Mouse (Mus musculus) neural tube, embryonic 11.5 days (tissue): ENCODE results near the gene Fsip1. TPM values are rescaled to one million over a fixed set of nuclear protein-coding genes. Genes with fewer than 3 reads are reported as not detected.

Experiments
- ATAC-seq: fragments of 200-750 bp; cut with Nextera tagmentation; 2 replicates; pipeline ENCODE4 v1.8.0; 2017; ENCODE audit warnings: moderate number of reproducible peaks, mild to moderate bottlenecking, moderate TSS enrichment, moderate library complexity; ENCODE audit not compliant: insufficient read depth, low FRiP score, low TSS enrichment
- DNase-seq: peaks from one replicate; pipeline ENCODE4 v3.0.0-alpha.2; 2015; ENCODE audit warnings: low spot score
- H3K27ac ChIP-seq: fragments of 300-500 bp; sonication (generic); 2 replicates; pipeline ENCODE4 v1.5.1; 2014; ENCODE audit warnings: low read depth, mild to moderate bottlenecking, low read length
- H3K27me3 ChIP-seq: fragments of 300-500 bp; sonication (generic); 2 replicates; pipeline ENCODE4 v1.6.1; 2014; ENCODE audit warnings: mild to moderate bottlenecking, low read length, mixed read lengths; ENCODE audit not compliant: control insufficient read depth, insufficient read depth
- H3K36me3 ChIP-seq: fragments of 300-500 bp; sonication (generic); 2 replicates; pipeline ENCODE4 v1.6.1; 2014; ENCODE audit warnings: mild to moderate bottlenecking, low read length, moderate library complexity, mixed read lengths; ENCODE audit not compliant: control insufficient read depth, insufficient read depth
- H3K4me1 ChIP-seq: fragments of 300-500 bp; sonication (generic); 2 replicates; pipeline ENCODE4 v1.6.1; 2014; ENCODE audit warnings: low read length, mixed read lengths; ENCODE audit not compliant: control insufficient read depth, insufficient read depth
- H3K4me2 ChIP-seq: fragments of 300-500 bp; sonication (generic); 2 replicates; pipeline ENCODE4 v1.6.1; 2014; ENCODE audit warnings: low read depth, mild to moderate bottlenecking, moderate library complexity
- H3K4me3 ChIP-seq: fragments of 300-500 bp; sonication (generic); 2 replicates; pipeline ENCODE4 v1.5.1; 2014; ENCODE audit warnings: low read depth, low read length
- H3K9ac ChIP-seq: fragments of 300-500 bp; sonication (generic); 2 replicates; pipeline ENCODE4 v1.6.1; 2014; ENCODE audit warnings: mild to moderate bottlenecking, low read length
- H3K9me3 ChIP-seq: fragments of 300-500 bp; sonication (generic); 2 replicates; pipeline ENCODE4 v1.6.1; 2016; ENCODE audit warnings: low read length; ENCODE audit not compliant: control insufficient read depth
- WGBS: fragments of 180-500 bp; shearing (Covaris S2); extraction: QIAGEN DNeasy Blood & Tissue Kit; methylation state at CpG from one replicate; pipeline ENCODE4 v1.1.7; 2014; 5-methylcytosine and 5-hydroxymethylcytosine counted together
- polyA plus RNA-seq: library from polyadenylated mRNA; unstranded; fragments of >200 nt; fragmentation: Nextera tagmentation; extraction: Ambion mirVana; gene quantifications from 2 replicates; pipeline ENCODE4 v1.2.1, GENCODE M21; 2014

The Fsip1 gene
- polyA plus RNA-seq, 1 experiment from 2014 or later = 2.6 TPM

DNA sequence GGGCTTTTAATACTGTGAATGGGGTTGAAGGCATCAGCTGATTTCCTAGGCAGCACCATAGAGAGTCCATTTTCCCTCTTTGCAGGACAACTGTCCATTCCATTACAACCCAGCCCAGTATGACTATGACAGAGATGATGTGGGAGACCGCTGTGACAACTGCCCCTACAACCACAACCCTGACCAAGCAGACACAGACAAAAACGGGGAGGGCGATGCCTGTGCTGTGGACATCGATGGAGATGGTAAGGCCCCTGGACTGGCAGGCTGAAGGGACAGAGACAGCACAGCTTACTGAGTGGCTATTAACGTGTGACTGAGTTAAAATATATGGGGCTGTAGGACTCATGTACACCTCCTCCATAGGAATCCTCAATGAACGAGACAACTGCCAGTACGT lies 136.0 kb downstream of the Fsip1 start:
- Histone ChIP-seq H3K9me3 (no peaks in the 10 kb centered on the region), H3K4me1 (no peaks in the 10 kb centered on the region), H3K27ac (no peak overlapping the region), H3K36me3 (no peaks in the 10 kb centered on the region; the same call in none of the 2 replicates), H3K27me3 (no peaks in the 10 kb centered on the region), H3K4me3 (no peak overlapping the region), H3K9ac (no peak overlapping the region), H3K4me2 (no peak overlapping the region)
- 90% methylated on average over 7 of the region's 7 CpGs for WGBS
- ATAC-seq (no peak), DNase-seq (no peak)

DNA sequence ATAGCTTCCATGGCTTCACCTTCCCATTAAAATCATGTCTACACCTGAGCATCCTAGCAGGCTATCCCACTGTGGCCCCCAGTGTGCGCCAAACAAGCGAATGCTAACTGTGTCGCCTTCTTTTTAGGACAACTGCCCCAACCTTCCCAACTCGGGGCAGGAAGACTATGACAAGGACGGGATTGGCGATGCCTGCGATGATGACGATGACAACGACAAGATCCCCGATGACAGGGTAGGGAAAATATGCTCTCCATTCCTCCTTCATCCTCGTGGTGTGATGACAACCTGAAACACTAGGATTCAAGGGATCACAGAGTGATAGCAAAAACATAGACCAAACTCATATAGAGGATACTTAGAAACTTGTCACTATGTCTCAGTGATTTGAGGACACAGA lies 136.7 kb downstream of the Fsip1 start:
- H3K9me3 ChIP-seq = no peaks in the 10 kb centered on the region
- H3K4me2 ChIP-seq = no peak overlapping the region
- no peak for ATAC-seq
- no peaks in the 10 kb centered on the region for H3K27me3 ChIP-seq
- H3K4me1 ChIP-seq = no peaks in the 10 kb centered on the region
- H3K27ac ChIP-seq = no peak overlapping the region
- H3K4me3 ChIP-seq = no peak overlapping the region
- no peak for DNase-seq
- H3K36me3 ChIP-seq = no peaks in the 10 kb centered on the region; the same call in none of the 2 replicates
- WGBS = 96% methylated on average over 11 of the region's 11 CpGs
- H3K9ac ChIP-seq = no peak overlapping the region

DNA sequence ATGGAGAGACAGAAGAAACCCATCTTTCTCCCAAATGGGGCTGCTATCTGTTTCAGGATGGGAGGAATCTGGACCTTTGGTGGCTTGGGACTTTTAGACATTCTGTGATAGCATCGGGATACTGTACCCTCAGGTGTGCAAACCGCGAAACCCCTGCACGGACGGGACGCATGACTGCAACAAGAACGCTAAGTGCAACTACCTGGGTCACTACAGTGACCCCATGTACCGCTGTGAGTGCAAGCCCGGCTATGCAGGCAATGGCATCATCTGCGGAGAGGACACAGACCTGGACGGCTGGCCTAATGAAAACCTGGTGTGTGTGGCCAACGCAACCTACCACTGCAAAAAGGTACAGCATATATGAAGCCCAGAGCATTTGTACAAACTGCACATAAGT lies 137.1 kb downstream of the Fsip1 start:
- Histone ChIP-seq H3K36me3 (no peaks in the 10 kb centered on the region; the same call in none of the 2 replicates), H3K9ac (no peak overlapping the region), H3K4me3 (no peak overlapping the region), H3K4me1 (no peaks in the 10 kb centered on the region), H3K9me3 (no peaks in the 10 kb centered on the region), H3K27ac (no peak overlapping the region), H3K4me2 (no peak overlapping the region), H3K27me3 (no peaks in the 10 kb centered on the region)
- WGBS = 97% methylated on average over 12 of the region's 12 CpGs
- no peak for ATAC-seq
- no peak for DNase-seq

DNA sequence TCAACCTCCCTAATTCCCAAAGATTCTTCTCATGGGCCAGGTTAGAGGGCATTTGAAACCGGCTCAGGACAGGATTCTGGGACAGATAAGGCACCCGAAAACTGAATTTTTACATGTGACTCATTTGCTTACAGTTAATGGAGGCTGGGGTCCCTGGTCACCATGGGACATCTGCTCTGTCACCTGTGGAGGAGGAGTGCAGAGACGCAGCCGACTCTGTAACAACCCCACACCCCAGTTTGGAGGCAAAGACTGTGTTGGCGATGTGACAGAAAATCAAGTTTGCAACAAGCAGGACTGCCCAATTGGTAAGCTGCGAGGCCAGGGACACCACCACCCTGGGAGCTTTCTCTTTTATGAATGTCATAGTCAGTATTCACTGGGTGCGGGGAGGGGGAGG lies 138.3 kb downstream of the Fsip1 start:
- Histone ChIP-seq H3K9ac (no peak overlapping the region), H3K4me3 (no peak overlapping the region), H3K27ac (no peak overlapping the region), H3K9me3 (no peaks in the 10 kb centered on the region), H3K4me1 (no peaks in the 10 kb centered on the region), H3K36me3 (no peaks in the 10 kb centered on the region; the same call in none of the 2 replicates), H3K4me2 (no peak overlapping the region), H3K27me3 (no peaks in the 10 kb centered on the region)
- 95% methylated on average over 7 of the region's 7 CpGs for WGBS
- ATAC-seq (no peak), DNase-seq (no peak)

DNA sequence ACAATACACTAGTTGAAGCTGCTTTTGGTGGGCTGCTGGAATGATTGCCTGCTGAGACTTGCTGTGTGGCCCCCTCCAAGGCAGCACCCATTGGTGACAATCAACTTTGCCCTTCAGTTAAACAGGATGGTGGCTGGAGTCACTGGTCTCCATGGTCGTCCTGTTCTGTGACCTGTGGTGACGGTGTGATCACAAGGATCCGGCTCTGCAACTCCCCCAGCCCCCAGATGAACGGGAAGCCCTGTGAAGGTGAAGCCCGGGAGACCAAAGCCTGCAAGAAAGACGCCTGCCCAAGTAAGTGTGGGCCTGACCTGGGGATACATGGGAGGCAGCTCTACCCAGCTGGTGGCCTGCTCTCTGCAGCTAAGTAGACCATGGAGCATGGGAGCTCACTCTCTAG lies 138.7 kb downstream of the Fsip1 start:
- Histone ChIP-seq H3K4me3 (no peak overlapping the region), H3K9me3 (no peaks in the 10 kb centered on the region), H3K36me3 (no peaks in the 10 kb centered on the region; the same call in none of the 2 replicates), H3K4me1 (no peaks in the 10 kb centered on the region), H3K9ac (no peak overlapping the region), H3K27me3 (0 out of 2 replicates have a peak, but pooled peaks cover 2% of the 10 kb centered on the region), H3K4me2 (no peak overlapping the region), H3K27ac (no peak overlapping the region)
- ATAC-seq = no peak
- WGBS = 82% methylated on average over 6 of the region's 6 CpGs
- no peak for DNase-seq

DNA sequence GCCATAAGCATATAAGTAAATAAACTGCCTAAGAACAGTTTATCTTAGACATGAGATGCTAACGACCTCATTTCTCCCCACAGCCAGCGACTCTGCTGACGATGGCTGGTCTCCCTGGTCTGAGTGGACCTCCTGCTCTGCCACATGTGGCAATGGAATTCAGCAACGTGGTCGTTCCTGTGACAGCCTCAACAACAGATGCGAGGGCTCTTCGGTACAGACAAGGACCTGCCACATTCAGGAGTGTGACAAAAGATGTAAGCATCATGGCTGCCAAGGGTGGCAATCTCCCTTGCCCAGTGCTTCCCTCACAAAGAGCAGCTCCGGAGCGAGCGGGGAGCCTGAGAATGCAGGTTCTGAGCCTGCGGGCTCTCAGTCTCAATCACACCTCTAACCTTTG lies 139.4 kb downstream of the Fsip1 start:
- ATAC-seq (no peak), DNase-seq (no peak)
- H3K27me3 ChIP-seq = 0 out of 2 replicates have a peak, but pooled peaks cover 5% of the 10 kb centered on the region
- H3K9me3 ChIP-seq = no peaks in the 10 kb centered on the region
- no peak overlapping the region for H3K9ac ChIP-seq
- H3K4me3 ChIP-seq = no peak overlapping the region
- no peak overlapping the region for H3K27ac ChIP-seq
- H3K4me1 ChIP-seq = no peaks in the 10 kb centered on the region
- H3K36me3 ChIP-seq = no peaks in the 10 kb centered on the region; the same call in none of the 2 replicates
- 81% methylated on average over 11 of the region's 11 CpGs for WGBS
- H3K4me2 ChIP-seq = no peak overlapping the region

DNA sequence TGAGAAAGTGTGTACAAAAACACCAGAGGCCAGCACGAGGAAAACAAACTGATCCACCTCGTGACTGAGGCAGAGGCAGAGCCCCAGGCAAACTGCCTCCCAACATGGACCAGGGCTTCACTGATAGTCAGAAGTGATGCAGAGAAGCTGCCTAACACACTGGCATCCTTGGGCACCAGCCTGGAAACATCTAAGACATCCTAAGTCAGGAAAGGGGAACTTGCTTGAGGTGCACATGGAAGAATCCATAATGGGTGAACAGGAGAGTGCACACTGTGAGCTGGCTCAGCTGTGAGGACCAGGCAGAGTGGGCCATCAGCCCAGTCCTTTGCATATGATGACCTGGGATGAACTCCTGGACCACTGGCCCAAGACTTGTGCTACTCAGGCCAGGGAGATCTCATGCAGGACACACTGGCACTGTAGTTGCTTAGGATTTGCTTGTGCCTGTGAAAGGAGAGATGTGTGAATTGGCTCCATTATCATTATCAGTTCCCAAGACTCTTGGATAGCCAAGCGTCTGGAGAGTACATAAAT lies 139.9 kb downstream of the Fsip1 start:
- no peak overlapping the region for H3K4me3 ChIP-seq
- no peaks in the 10 kb centered on the region for H3K9me3 ChIP-seq
- H3K9ac ChIP-seq = no peak overlapping the region
- 76% methylated on average over 3 of the region's 3 CpGs for WGBS
- no peak overlapping the region for H3K27ac ChIP-seq
- no peaks in the 10 kb centered on the region for H3K4me1 ChIP-seq
- H3K27me3 ChIP-seq = 0 out of 2 replicates have a peak, but pooled peaks cover 5% of the 10 kb centered on the region
- no peak for DNase-seq
- no peaks in the 10 kb centered on the region; the same call in none of the 2 replicates for H3K36me3 ChIP-seq
- H3K4me2 ChIP-seq = no peak overlapping the region
- no peak for ATAC-seq

DNA sequence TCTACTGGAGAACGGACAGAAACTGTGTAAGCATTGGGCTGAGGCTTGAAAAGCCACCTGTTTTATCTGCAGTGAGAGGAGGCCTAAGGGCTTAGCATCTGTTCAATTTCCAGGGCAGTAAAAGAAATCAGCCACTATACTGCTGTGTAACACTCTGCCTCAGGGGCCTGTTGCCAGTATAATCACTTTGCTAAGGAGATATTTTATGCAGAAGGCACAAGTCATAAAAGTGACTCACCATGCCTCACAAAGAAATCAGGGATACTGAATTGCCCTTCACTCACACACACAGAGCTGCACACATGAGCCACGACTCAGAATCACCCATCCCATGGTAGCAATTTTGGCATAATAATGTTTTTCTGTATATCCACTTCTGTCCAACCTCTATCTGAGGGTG lies 140.6 kb downstream of the Fsip1 start:
- DNase-seq (no peak), ATAC-seq (no peak)
- H3K36me3 ChIP-seq = no peaks in the 10 kb centered on the region; the same call in none of the 2 replicates
- no peak overlapping the region for H3K4me3 ChIP-seq
- H3K27ac ChIP-seq = no peak overlapping the region
- 62% methylated on average over 2 of the region's 2 CpGs for WGBS
- no peaks in the 10 kb centered on the region for H3K4me1 ChIP-seq
- 0 out of 2 replicates have a peak, but pooled peaks cover 5% of the 10 kb centered on the region for H3K27me3 ChIP-seq
- no peak overlapping the region for H3K4me2 ChIP-seq
- H3K9ac ChIP-seq = no peak overlapping the region
- H3K9me3 ChIP-seq = no peaks in the 10 kb centered on the region

DNA sequence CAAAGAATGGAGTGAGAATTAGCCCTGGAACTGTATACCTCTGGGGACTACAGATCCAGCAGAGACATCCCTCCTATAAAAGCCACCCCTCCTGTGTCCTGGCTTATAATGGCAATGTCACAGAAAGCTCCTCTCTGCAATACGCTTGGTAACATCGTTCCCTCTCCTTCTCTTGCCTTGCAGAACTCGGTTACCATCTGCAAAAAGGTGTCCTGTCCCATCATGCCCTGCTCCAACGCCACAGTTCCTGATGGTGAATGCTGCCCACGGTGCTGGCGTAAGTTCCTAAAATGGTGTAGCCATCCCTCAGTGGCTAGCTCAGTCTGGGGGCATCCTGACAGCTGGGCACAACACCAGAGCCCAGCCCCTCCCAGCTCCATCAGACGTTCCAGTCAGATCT lies 141.1 kb downstream of the Fsip1 start:
- ATAC-seq = no peak
- no peaks in the 10 kb centered on the region; the same call in none of the 2 replicates for H3K36me3 ChIP-seq
- H3K4me2 ChIP-seq = no peak overlapping the region
- no peak overlapping the region for H3K4me3 ChIP-seq
- H3K27me3 ChIP-seq = 0 out of 2 replicates have a peak, but pooled peaks cover 5% of the 10 kb centered on the region
- no peak for DNase-seq
- H3K9ac ChIP-seq = no peak overlapping the region
- WGBS = 79% methylated on average over 7 of the region's 7 CpGs
- H3K4me1 ChIP-seq = 0 out of 2 replicates have a peak, but pooled peaks cover 2% of the 10 kb centered on the region
- H3K9me3 ChIP-seq = no peaks in the 10 kb centered on the region
- no peak overlapping the region for H3K27ac ChIP-seq
